Mouse (Mus musculus): ENCODE measurements around the gene 3830403N18Rik. TPM values are rescaled to one million over a fixed set of nuclear protein-coding genes. Genes with fewer than 3 reads are reported as not detected.
"Not testable (repeated sequence)": the region's sequence is repeated elsewhere in the genome, so short reads cannot be mapped to it uniquely, and the experiment has no call there.

Gene 3830403N18Rik
- under 1 TPM in 1 of 2 experiments, not detected in 1; 0.37 TPM for total RNA-seq (2021)

DNA sequence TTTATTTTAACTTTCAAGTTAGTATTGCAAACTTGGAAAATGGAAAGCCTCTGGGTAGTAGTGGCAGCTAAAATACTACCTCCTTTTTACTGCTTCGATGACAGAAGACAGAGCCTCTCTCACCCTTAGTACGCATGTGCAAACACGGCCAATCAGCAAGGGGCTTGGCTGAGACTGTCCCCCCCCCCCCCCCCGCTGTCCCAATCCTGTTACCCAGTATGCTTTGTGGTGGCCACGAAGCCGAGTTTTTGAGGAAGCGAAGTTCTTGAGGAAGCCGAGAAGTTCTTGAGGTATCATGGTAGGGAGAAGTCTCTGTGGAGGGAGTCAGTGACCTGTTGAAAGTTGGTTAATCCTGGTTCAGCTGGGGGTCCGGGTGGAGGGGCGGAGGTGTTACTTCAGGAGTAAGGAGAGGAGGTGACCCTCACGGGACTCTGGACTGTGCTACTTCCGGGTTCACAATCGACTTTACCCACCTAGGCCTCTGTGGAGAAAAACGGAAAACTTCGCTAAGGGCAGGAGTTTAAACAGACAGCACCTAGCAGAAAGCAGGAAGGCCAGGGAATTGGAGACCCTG lies at the start of gene 3830403N18Rik:
Gene 3830403N18Rik, plus strand, starts transcription at position 237 of the 574 bp plus-strand sequence.
- DNase-seq (ENCODE audit: low spot score in 2 of 2); intact Hi-C loops (cut with DNase I): not testable (repeated sequence)

DNA sequence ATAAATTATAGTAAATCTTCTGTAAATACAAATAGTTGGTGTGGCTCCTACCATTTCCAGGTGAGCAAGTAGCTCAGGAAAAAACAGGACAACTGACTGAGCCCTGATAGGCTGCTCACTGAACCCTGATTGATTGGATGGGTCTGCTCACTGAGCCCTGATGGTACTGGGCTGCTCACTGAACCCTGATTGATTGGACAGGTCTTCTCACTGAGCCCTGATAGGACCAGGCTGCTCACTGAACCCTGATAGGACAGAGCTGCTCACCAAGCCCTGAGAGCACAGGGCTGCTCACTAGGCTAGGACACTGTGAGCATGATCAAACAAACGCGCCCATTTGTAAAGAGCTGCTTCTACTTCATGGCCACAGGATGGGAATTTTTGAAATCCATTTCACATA lies 15.0 kb downstream of the 3830403N18Rik start:
- intact Hi-C loops (cut with DNase I): no loop called here
- no peak for DNase-seq (ENCODE audit: low spot score in 2 of 2)

DNA sequence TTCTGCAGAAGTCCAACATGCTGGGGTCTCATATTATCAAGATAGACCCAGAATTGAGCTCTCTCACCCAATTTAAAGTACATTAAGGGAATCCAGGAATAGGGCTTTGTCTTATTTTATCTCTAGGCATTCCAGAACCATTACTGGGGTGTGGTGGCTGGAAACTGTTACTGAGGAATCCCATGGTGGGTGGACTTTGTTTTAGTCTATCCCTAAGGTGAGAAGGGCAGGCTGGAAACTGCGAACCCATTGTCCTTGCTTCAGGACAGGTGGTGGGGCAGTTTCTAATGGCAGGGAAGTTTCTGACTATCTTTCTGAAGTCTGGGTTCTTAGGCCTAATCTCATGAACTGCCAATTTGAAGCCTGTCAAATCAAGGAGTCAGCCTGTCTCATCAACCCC lies 50.1 kb downstream of the 3830403N18Rik start:
- DNase-seq (ENCODE audit: low spot score in 2 of 2); intact Hi-C loops (cut with DNase I): not testable (repeated sequence)

Other genes starting within 250 kb of the 3830403N18Rik start
- not detected for gene Gm773, start 76.3 kb downstream of the 3830403N18Rik start, total RNA-seq (2021)
- 1 to 10 TPM; 3.3 to 4.1 TPM for gene Zfp449, start 209.8 kb downstream of the 3830403N18Rik start, total RNA-seq (2021)
- gene Smim10l2a, start 238.0 kb downstream of the 3830403N18Rik start, total RNA-seq (2021): 10 to 100 TPM; 21.2 to 27.9 TPM

All from left cerebral cortex, postnatal 25 days (tissue).